Mouse (Mus musculus): ENCODE measurements around the gene Usp46. TPM values are rescaled to one million over a fixed set of nuclear protein-coding genes. Genes with fewer than 3 reads are reported as not detected.

Gene Usp46
- total RNA-seq, 4 experiments from 2014 or later: 10.0 to 20.5 (median 14.1) TPM

- no peak for DNase-seq (ENCODE audit: low spot score in 2 of 2)
These were observed 110.1 kb downstream of the Usp46 start for GRCm38 (mm10) chr5:73958096-73958495.

DNA sequence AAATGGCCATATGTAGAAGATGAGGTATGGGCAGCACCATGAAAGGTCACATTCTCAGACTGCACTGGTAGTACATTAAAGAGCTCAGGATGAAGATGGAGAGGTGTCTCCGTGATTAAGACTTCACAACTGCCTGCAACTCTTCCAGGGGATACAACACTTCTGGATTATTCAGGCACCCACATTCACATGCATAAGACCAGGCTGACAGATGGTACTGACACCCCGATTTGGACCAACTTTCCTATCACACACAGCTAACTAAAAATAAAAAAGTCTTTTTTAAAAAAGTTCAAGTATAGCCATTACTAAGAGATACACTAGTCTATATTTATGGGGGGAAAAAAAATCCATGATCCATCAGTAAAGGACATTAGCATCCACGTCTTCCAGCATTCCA is 112.5 kb downstream of the Usp46 start:
- DNase-seq (ENCODE audit: low spot score in 2 of 2): no peak

DNA sequence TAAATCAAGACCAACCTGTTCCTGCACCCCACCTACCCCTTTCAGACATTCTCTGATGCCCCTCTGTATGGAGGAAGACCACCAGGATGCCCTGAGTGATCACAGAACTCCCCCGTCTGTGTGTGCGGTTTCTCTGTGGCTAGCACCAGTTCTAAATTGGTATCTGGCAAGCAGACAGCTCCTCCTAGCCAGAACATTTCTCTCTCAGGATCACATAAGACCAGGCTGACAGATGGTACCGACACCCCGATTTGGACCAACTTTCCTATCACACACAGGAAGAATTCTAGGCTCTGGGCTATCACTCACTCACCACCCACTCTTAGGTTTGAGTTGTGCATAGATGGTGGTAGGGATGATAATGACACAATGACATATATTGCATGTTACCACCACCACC is 113.2 kb downstream of the Usp46 start:
- no peak for DNase-seq (ENCODE audit: low spot score in 2 of 2)

GRCm38 (mm10) chr5:73953066-73953614 is 115.1 kb downstream of the Usp46 start:
- DNase-seq (ENCODE audit: low spot score in 2 of 2): no peak

GRCm38 (mm10) chr5:73951649-73952000 is 116.6 kb downstream of the Usp46 start:
- no peak for DNase-seq (ENCODE audit: low spot score in 2 of 2)

GRCm38 (mm10) chr5:73950809-73951648 is 117.2 kb downstream of the Usp46 start:
- DNase-seq (ENCODE audit: low spot score in 2 of 2): no peak

Other genes with a start within 250 kb of the Usp46 start
- gene Rasl11b, start 126.9 kb upstream of the Usp46 start, total RNA-seq (2022): 10 to 100 TPM in 1 of 4 experiments, 1 to 10 TPM in 3; 1.4 to 10.6 (median 2.7) TPM

Data from gastrocnemius, adult 8-10 months (tissue).